Mouse (Mus musculus): Measurements from ENCODE around the gene Casr. TPM values are rescaled to one million over a fixed set of nuclear protein-coding genes. Genes with fewer than 3 reads are reported as not detected.

Gene Casr
- polyA plus RNA-seq (2015; fragmentation: Nextera tagmentation; extraction: Ambion mirVana), result 0.04 TPM in 1 of 2 replicates, not detected in the other

GRCm38 (mm10) chr16:36561386-36562338, at the start of gene Casr:
Gene Casr, minus strand, starts transcription at chr16:36562141.
- H3K9me3 ChIP-seq (ENCODE audit: control insufficient read depth), result no peaks in the 10 kb centered on the region
- TF ChIP-seq CTCF (IDR thresholded peaks at IDR 0.05; ENCODE audit: low read depth), result no peak
- H3K4me2 ChIP-seq (replicated peaks; ENCODE audit: low read depth), result peak within 1 kb of the TSS; percentile 51
- peak within 1 kb of the TSS; percentile 18; the same call in 1 of the 2 replicates for H3K4me3 ChIP-seq (ENCODE audit: low read depth, low read length)
- no peak for ATAC-seq
- no peak within 1 kb of the TSS for H3K9ac ChIP-seq (ENCODE audit: low read depth, low read length)
- peaks cover 14% of the 10 kb centered on the region; the same call in 1 of the 2 replicates for H3K27me3 ChIP-seq (replicated peaks; ENCODE audit: control insufficient read depth, insufficient read depth, low read length)
- H3K27ac ChIP-seq (ENCODE audit: low read depth, low read length), result no peak within 1 kb of the TSS
- no peaks in the 10 kb centered on the region for H3K4me1 ChIP-seq (replicated peaks; ENCODE audit: control insufficient read depth, insufficient read depth, low read length)
- no peaks in the 10 kb centered on the region for H3K36me3 ChIP-seq (ENCODE audit: control insufficient read depth, insufficient read depth)
- 4% methylated on average over 36 of the region's 36 CpGs for WGBS

GRCm38 (mm10) chr16:36602632-36603031, 40.7 kb upstream of the Casr start:
- H3K36me3 ChIP-seq (ENCODE audit: control insufficient read depth, insufficient read depth), result no peaks in the 10 kb centered on the region
- no peaks in the 10 kb centered on the region for H3K4me1 ChIP-seq (replicated peaks; ENCODE audit: control insufficient read depth, insufficient read depth, low read length)
- no peak overlapping the region for H3K4me2 ChIP-seq (replicated peaks; ENCODE audit: low read depth)
- no peak for ATAC-seq
- H3K9ac ChIP-seq (ENCODE audit: low read depth, low read length), result no peak overlapping the region
- no peak overlapping the region for H3K27ac ChIP-seq (ENCODE audit: low read depth, low read length)
- no peaks in the 10 kb centered on the region for H3K9me3 ChIP-seq (ENCODE audit: control insufficient read depth)
- 82% methylated on average over 3 of the region's 3 CpGs for WGBS
- H3K4me3 ChIP-seq (ENCODE audit: low read depth, low read length), result no peak overlapping the region
- TF ChIP-seq CTCF (IDR thresholded peaks at IDR 0.05; ENCODE audit: low read depth), result no peak
- no peaks in the 10 kb centered on the region for H3K27me3 ChIP-seq (replicated peaks; ENCODE audit: control insufficient read depth, insufficient read depth, low read length)

- ATAC-seq, result peak; percentile 77
- Histone ChIP-seq H3K4me1 (replicated peaks; ENCODE audit: control insufficient read depth, insufficient read depth, low read length) (no peaks in the 10 kb centered on the region), H3K27me3 (replicated peaks; ENCODE audit: control insufficient read depth, insufficient read depth, low read length) (no peaks in the 10 kb centered on the region), H3K9me3 (ENCODE audit: control insufficient read depth) (no peaks in the 10 kb centered on the region), H3K27ac (ENCODE audit: low read depth, low read length) (no peak overlapping the region), H3K36me3 (ENCODE audit: control insufficient read depth, insufficient read depth) (no peaks in the 10 kb centered on the region), H3K9ac (ENCODE audit: low read depth, low read length) (no peak overlapping the region), H3K4me2 (replicated peaks; ENCODE audit: low read depth) (peak overlapping the region; percentile 10), H3K4me3 (ENCODE audit: low read depth, low read length) (no peak overlapping the region)
- 34% methylated on average over 4 of the region's 4 CpGs for WGBS
- no peak for TF ChIP-seq CTCF (IDR thresholded peaks at IDR 0.05; ENCODE audit: low read depth)
These were observed 36.3 kb upstream of the Casr start for GRCm38 (mm10) chr16:36598265-36598664.

GRCm38 (mm10) chr16:36596671-36597410, 34.9 kb upstream of the Casr start:
- H3K36me3 ChIP-seq (ENCODE audit: control insufficient read depth, insufficient read depth), result no peaks in the 10 kb centered on the region
- no peak overlapping the region for H3K9ac ChIP-seq (ENCODE audit: low read depth, low read length)
- 93% methylated on average over 10 of the region's 10 CpGs for WGBS
- H3K4me2 ChIP-seq (replicated peaks; ENCODE audit: low read depth), result no peak overlapping the region
- no peak overlapping the region for H3K4me3 ChIP-seq (ENCODE audit: low read depth, low read length)
- TF ChIP-seq CTCF (IDR thresholded peaks at IDR 0.05; ENCODE audit: low read depth), result no peak
- H3K27me3 ChIP-seq (replicated peaks; ENCODE audit: control insufficient read depth, insufficient read depth, low read length), result no peaks in the 10 kb centered on the region
- no peak overlapping the region for H3K27ac ChIP-seq (ENCODE audit: low read depth, low read length)
- no peaks in the 10 kb centered on the region for H3K9me3 ChIP-seq (ENCODE audit: control insufficient read depth)
- no peak for ATAC-seq
- no peaks in the 10 kb centered on the region for H3K4me1 ChIP-seq (replicated peaks; ENCODE audit: control insufficient read depth, insufficient read depth, low read length)

DNA sequence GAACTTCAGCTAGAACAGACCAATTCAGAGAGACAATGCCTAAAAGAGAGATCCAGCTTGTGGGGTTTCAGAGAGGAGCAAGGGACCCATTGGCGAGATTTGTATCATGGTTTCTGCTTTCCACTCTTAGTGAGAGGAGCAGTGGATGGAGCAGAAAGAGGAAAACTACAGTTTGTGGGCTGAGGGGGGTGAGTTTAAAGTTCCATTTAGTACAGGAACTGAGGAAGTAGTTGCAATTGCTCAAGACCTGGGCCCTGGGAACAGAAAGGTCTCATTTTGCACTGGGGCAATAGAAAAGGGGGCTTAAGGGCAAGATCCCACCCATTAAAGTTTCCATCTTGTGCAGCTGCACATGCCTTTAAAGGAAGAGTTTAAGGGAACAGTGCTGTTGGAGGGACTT, 28.0 kb upstream of the Casr start:
- whole genome bisulfite sequencing, result 72% methylated on average over 1 of the region's 1 CpGs
- H3K27ac ChIP-seq (ENCODE audit: low read depth, low read length), result no peak overlapping the region
- H3K9ac ChIP-seq (ENCODE audit: low read depth, low read length), result no peak overlapping the region
- no peak overlapping the region for H3K4me2 ChIP-seq (replicated peaks; ENCODE audit: low read depth)
- no peaks in the 10 kb centered on the region for H3K9me3 ChIP-seq (ENCODE audit: control insufficient read depth)
- no peak for TF ChIP-seq CTCF (IDR thresholded peaks at IDR 0.05; ENCODE audit: low read depth)
- ATAC-seq, result no peak
- H3K4me1 ChIP-seq (replicated peaks; ENCODE audit: control insufficient read depth, insufficient read depth, low read length), result no peaks in the 10 kb centered on the region
- H3K36me3 ChIP-seq (ENCODE audit: control insufficient read depth, insufficient read depth), result no peaks in the 10 kb centered on the region
- H3K27me3 ChIP-seq (replicated peaks; ENCODE audit: control insufficient read depth, insufficient read depth, low read length), result no peaks in the 10 kb centered on the region
- H3K4me3 ChIP-seq (ENCODE audit: low read depth, low read length), result no peak overlapping the region

DNA sequence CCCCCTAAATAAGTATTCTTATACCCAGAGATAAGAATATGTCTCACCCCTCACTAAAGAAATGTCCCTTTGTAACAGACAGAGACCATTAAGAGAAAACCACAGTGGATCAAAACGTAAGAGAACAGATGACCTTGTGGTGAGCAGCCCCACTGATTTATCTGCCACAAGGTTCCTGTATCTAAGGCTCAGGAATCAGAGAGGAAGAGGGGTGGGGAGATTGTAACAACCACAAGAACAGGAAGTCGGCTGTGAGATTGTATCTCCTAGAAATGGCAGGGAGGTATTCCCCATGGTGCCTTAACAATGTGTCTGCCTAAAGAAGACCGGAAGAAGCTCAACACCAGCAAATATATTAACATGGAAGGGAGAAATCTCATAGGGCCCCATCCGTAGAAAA, 26.0 kb upstream of the Casr start:
- ATAC-seq, result no peak
- no peak for TF ChIP-seq CTCF (IDR thresholded peaks at IDR 0.05; ENCODE audit: low read depth)
- no peak overlapping the region for H3K4me3 ChIP-seq (ENCODE audit: low read depth, low read length)
- H3K27me3 ChIP-seq (replicated peaks; ENCODE audit: control insufficient read depth, insufficient read depth, low read length), result no peaks in the 10 kb centered on the region
- no peaks in the 10 kb centered on the region for H3K9me3 ChIP-seq (ENCODE audit: control insufficient read depth)
- H3K27ac ChIP-seq (ENCODE audit: low read depth, low read length), result no peak overlapping the region
- 58% methylated on average over 4 of the region's 4 CpGs for WGBS
- no peaks in the 10 kb centered on the region for H3K4me1 ChIP-seq (replicated peaks; ENCODE audit: control insufficient read depth, insufficient read depth, low read length)
- H3K4me2 ChIP-seq (replicated peaks; ENCODE audit: low read depth), result no peak overlapping the region
- no peak overlapping the region for H3K9ac ChIP-seq (ENCODE audit: low read depth, low read length)
- H3K36me3 ChIP-seq (ENCODE audit: control insufficient read depth, insufficient read depth), result no peaks in the 10 kb centered on the region

Data from intestine, postnatal 0 days (tissue).